Mouse (Mus musculus): Measurements from ENCODE around the gene Fbxo6.

Fbxo6 gene

DNA sequence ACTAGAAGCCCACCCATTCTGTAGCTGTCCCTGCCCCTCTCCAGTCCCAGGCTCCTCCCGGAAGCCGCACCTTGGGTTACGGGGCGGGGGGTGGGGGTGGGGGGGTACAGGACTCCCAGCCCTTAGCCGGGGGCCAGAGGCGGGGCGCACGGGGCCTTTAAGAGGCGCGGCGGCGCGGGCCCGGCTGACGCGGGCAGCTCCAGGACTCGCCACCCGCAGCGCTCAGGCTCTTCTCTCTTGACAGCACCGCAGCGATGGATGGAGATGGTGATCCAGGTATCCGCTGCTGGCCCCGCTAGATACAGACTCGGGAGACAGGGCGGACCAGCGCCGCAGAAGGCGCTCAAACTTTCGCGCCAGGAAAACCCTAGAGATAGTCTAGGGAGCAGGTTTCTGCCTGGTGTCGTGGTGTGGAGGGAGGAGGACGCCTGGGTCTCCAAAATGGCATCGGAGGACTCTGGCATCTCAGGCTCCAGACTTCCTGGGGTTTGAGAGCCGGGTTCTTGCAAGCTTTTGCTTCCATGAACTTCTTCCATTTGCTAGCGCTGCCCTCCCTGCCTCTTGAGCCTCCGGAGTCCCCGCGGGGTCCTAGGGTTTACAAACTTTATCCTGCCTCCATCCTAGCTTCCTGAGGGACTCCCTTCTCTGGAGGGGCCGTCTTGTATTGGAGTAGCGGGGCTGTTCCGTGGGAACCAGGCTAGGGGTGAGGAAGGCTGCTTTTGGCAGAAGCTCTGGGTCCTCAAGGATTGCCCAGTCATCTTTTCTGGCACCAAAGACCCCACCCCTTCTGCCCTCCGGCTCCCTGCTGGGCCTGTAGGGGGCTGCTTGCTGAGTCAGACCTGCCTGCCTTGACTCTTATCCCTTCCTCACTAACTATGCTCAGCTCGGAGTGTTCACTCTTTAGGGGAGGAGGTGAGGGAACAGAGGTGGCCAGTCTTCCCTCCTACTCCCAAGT lies 8.8 kb upstream of the Fbxo6 start, which contains the start of the genes Fbxo44 and Fbxo2:
Fbxo44 (minus strand) TSS at position 47 of the 955 bp plus-strand sequence.
Fbxo2 (plus strand) TSS at position 186 of the 955 bp plus-strand sequence.
- no peak for DNase-seq (ENCODE audit: low read depth, low spot score)

DNA sequence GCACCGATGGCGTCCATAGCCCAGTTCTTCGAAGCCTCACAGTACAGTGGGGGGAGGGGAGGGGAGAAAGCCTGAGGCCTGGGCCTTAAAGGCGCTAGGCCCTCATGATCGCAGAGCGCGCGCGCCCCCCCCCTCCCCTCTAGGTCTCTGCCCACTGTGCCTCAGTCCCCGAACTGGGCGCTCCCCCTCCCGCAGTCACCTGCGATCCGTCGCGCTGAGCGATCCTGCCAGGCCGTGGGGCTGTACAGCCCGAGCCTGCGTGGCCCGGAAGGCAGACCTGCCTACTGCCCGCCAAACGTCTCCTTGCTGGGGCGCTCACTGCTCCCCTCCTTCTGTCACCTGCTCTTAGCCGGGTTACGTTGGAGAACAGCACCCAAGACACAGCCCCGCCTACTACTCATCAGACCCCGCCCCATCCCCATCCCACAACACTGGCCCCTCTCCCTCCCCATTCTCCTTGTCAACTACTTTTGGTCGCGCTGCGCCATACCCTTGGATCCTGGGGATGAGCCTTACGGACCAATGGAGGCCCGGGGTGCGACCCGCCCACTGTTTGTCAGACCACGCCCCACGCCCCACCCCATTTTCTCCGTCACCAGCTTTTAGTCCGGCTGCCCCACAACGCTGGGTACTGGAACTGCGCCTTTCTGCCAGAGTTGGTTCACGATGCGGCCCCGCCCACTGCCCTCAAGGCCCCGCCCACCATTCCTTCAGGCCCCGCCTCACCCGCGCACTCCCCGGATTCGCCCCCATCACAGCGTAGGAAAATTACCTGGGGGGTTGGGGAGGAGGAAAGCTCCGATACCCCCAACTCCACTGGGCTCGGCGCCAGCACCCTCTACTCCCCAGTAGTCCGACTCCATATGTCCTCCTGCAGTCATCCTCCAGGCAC lies 7.8 kb upstream of the Fbxo6 start:
- DNase-seq (ENCODE audit: low read depth, low spot score) = peak; percentile 91

DNA sequence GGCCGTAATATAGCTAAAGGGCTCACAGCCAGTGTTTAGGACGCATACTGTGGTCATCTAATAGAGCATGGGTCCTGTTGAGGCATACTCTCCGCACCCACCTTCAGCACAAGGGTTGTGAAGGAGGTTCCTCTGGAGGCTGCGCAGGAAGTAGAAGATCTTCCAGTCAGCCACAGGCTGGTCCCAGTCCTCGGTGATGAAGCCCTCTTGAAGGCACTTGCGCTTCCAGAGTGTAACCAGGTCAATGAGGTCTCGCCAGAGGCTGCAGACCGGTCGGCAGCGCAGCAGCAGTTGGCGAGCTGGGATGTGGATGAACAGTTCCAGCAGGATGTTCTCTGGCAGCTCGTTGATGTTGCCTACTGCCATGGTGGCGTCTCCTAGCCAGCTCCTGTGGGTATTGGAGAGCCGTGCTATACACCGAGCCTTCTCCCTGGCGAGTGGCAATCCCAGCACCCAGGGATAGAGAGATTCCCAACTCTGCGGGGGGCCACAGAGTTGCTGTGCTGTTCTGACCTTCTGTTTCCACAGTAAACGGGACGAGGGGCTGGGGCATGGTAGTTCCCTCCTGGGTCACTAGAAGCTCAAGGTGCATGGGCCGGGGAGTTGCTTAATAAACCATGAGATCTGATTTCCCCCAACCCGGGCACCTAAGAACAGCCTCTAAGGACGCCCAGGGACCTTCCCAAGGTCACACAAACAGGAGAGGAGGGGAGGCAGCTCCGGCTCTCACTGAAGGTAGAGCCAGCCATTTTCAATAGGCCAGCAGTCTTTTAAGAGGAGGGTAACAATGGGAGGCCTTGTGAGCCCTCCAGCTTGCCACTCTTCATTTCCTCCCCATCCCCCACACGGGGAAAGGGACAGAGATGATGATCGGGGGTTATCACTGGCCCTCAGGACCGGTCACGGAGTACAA lies 6.8 kb upstream of the Fbxo6 start:
- DNase-seq (ENCODE audit: low read depth, low spot score) = peak; percentile 42

- no peak for DNase-seq (ENCODE audit: low read depth, low spot score)
Measured at GRCm38 (mm10) chr4:148154982-148155381, 3.0 kb upstream of the Fbxo6 start.

GRCm38 (mm10) chr4:148154006-148154405 lies 2.1 kb upstream of the Fbxo6 start:
- DNase-seq (ENCODE audit: low read depth, low spot score) = no peak

DNA sequence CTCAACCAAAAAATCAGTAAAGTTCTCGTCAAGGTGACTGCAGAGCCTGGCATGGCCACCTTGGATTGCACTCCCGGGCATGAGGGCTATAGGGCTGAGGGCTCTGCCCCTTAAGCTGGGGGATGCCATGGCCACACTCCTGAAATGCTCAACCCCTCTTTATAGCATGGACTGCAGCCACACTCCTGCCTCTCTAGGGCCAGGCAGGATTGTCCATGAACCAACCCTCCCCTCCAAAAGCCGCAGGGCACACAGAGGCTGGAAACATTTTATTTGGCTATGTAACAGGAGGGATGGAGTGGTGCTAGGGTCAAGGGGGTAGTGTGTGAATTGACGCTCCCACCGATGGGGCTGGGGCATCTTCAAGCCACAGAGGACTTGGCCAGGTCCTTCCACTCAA lies 607 bp upstream of the Fbxo6 start:
- no peak for DNase-seq (ENCODE audit: low read depth, low spot score)

- no peak for DNase-seq (ENCODE audit: low read depth, low spot score)
Measured at GRCm38 (mm10) chr4:148150953-148151266, 1.0 kb downstream of the Fbxo6 start.

- DNase-seq (ENCODE audit: low read depth, low spot score) = no peak
Measured at GRCm38 (mm10) chr4:148150242-148150641, 1.7 kb downstream of the Fbxo6 start.

DNA sequence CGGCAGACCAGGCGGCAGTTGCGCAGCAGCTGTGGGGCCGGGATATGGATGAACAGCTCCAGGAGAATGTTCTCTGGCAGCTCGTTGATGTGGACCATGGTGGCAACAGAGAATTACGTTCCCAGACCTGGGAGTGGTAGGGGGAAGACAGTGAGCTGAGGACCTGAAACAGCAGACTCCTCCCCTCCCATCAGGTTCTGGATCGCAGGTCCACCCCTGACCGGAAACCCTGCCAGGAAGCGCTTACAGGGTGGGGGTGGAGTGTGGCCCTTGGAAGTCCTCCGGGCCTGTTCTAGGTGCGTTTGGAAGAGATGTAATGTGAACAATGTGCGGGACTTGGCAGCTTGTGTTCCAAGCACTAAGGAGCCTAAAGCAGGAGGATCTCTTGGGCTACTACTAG lies 2.4 kb downstream of the Fbxo6 start:
- no peak for DNase-seq (ENCODE audit: low read depth, low spot score)

DNA sequence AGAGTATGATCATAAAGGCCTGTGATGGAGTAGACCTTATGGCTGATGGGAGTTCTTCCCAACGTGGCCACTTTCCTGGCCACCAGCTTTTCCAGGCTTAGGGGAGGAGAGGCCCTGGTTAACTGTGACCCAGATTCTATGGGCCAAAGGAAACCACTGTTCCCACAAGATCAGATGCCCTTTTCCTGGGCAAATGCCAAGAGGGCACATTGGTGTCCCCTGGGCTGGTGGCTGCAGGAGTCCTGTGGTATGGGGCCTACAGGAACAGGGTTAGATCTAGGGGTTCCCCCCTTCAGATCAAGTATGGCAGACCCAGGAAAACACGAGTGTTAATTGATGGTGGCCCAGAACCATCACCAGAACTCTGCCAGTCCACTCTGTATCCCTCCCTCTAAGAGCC lies 4.2 kb downstream of the Fbxo6 start:
- no peak for DNase-seq (ENCODE audit: low read depth, low spot score)

DNA sequence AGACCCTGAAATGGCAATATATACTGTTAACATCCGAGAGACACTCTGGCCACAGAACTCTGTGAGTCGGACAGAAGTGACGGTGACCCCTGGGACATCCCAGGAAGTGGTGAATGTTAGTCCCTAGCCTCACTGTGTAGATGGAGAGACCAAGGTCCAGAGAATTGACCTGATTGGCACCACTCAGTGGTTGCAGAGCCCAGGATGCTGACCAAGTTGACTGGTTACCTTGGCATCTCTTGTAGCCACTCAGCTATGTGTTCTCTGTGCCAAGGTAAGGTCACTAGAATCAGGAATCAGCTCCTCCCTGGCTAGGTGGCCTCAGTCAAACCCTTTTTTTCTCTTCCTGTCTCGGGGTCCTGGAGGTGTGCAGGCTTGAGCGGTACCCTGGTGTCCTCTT lies 8.2 kb downstream of the Fbxo6 start:
- no peak for DNase-seq (ENCODE audit: low read depth, low spot score)

DNA sequence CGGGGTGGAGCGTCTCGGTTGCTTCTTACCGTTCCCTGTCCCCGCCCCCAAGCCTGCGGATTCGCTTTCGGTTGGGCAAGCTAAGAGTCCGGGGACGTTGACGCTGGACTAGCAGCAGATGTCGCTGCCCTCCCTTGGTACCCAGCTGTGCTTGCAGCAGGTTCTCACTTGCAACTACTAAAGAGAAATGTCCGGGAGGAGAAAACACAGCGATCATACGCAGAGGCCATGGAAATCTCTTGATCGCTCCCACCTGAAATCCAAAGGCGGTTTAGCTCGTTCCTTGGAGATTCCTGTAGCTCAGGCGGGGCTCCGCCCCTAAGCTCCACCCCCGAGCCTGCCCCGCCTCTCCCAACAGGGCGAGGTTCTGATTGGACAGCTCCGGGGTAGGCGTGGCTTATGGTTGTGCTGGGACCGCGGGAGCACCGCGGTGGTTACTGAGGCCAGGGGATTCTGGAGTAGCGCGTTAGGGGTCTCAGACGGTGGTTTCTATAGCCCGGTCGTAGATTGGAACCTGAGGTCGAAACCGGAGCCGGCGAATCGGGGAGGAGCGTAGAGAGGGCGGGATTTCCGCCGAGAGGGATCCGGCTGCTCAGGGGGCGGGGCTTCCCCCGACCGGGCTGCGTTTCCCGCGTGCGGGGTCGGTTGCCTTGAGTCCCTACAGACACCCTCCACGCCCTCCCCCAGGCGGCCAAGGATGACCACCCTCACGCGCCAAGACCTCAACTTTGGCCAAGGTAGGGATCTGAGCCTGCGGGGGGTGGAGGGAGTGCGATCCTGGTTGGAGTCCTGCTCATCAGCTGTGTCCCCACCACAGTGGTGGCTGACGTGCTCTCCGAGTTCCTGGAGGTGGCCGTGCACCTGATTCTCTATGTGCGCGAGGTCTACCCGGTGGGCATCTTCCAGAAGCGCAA lies 11.6 kb downstream of the Fbxo6 start:
- DNase-seq (ENCODE audit: low read depth, low spot score) = peak; percentile 95

GRCm38 (mm10) chr4:148139767-148140097 lies 12.2 kb downstream of the Fbxo6 start:
- DNase-seq (ENCODE audit: low read depth, low spot score) = no peak

DNA sequence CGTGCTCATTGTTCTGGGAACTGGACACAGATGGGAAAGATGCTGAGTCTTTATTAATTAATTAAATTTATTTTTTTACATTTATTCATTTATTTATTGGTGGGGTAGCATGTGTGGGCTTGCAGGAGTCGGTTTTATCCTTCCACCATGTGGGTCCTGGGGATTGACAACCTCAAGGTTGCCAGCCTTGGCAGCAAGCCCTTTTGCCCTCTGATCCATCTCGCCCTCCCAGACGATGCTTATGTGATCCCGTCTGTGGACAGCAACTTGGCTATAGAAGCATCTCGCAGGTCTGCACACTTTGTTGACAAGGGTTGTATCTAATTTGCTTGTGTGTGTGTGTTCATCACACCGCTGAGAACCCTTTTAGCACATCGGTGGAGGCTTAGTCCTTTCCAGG lies 14.4 kb downstream of the Fbxo6 start:
- no peak for DNase-seq (ENCODE audit: low read depth, low spot score)

DNA sequence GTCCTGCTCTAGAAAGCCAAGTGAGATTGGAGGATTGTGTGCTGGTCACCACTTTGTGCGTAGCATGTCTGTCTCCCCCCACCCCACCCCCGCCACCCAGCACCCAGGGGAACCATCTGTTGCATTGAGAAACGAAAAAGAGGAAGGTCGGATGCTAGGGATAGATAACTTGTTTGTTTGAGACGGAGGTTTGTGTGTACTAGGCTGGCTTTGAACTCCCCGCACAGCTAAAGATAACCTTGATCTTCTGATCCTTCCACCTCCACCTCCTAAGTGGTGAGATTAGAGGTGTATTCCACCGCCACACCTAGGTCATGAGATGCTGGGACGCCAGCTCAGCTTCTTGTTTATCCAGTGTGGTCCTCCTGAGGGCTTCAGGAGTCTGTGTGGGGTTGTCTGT lies 17.0 kb downstream of the Fbxo6 start:
- DNase-seq (ENCODE audit: low read depth, low spot score) = no peak

- peak; percentile 93 for DNase-seq (ENCODE audit: low read depth, low spot score)
Measured at GRCm38 (mm10) chr4:148131497-148132081, 20.4 kb downstream of the Fbxo6 start.

GRCm38 (mm10) chr4:148130561-148131413 lies 21.2 kb downstream of the Fbxo6 start, which contains the start of gene Draxin:
Draxin (minus strand) TSS chr4:148130698.
- peak; percentile 86 for DNase-seq (ENCODE audit: low read depth, low spot score)

- no peak for DNase-seq (ENCODE audit: low read depth, low spot score)
Measured at GRCm38 (mm10) chr4:148130133-148130532, 21.8 kb downstream of the Fbxo6 start, which contains the start of gene Mad2l2. Mad2l2 (plus strand) TSS chr4:148130384.

GRCm38 (mm10) chr4:148128672-148129071 lies 23.3 kb downstream of the Fbxo6 start:
- no peak for DNase-seq (ENCODE audit: low read depth, low spot score)

Measured in mesoderm, embryonic 11.5 days (tissue).